Mouse (Mus musculus): ENCODE measurements at regions not wholly inside any gene's neighbourhood (a gene's known extent, or its start where the extent isn't known, plus 50 kb on each side); places are given as distances from the start of the nearest gene placed in this dataset.

GRCm38 (mm10) chr6:6779157-6779556 is 84.0 kb upstream of the Dlx6 start:
- ATAC-seq (ENCODE audit: insufficient number of reproducible peaks, low FRiP score, low TSS enrichment, low read depth): no peak
- Histone ChIP-seq H3K4me2 (no peak overlapping the region), H3K4me3 (no peak overlapping the region), H3K27me3 (no peaks in the 10 kb centered on the region), H3K9ac (no peak overlapping the region), H3K9me3 (no peaks in the 10 kb centered on the region), H3K36me3 (no peaks in the 10 kb centered on the region), H3K27ac (no peak overlapping the region), H3K4me1 (no peaks in the 10 kb centered on the region; the same call in 1 of the 2 replicates)
- WGBS: 61% methylated on average over 1 of the region's 1 CpGs

- H3K4me2 ChIP-seq: no peak overlapping the region
- no peak for ATAC-seq (ENCODE audit: insufficient number of reproducible peaks, low FRiP score, low TSS enrichment, low read depth)
- no peak overlapping the region for H3K4me3 ChIP-seq
- H3K9me3 ChIP-seq: no peaks in the 10 kb centered on the region
- no peaks in the 10 kb centered on the region for H3K36me3 ChIP-seq
- H3K9ac ChIP-seq: no peak overlapping the region
- WGBS: 22% methylated on average over 3 of the region's 3 CpGs
- H3K27me3 ChIP-seq: no peaks in the 10 kb centered on the region
- no peak overlapping the region for H3K27ac ChIP-seq
- no peaks in the 10 kb centered on the region; the same call in 1 of the 2 replicates for H3K4me1 ChIP-seq
Measured at GRCm38 (mm10) chr6:6781556-6781955, 81.6 kb upstream of the Dlx6 start.

- Histone ChIP-seq H3K36me3 (no peaks in the 10 kb centered on the region), H3K27me3 (no peaks in the 10 kb centered on the region), H3K4me2 (no peak overlapping the region), H3K27ac (no peak overlapping the region), H3K9ac (no peak overlapping the region), H3K4me1 (no peaks in the 10 kb centered on the region; the same call in 1 of the 2 replicates), H3K9me3 (no peaks in the 10 kb centered on the region), H3K4me3 (no peak overlapping the region)
- ATAC-seq (ENCODE audit: insufficient number of reproducible peaks, low FRiP score, low TSS enrichment, low read depth): 0 out of 2 replicates have a peak, but pooled peaks have one; percentile 58
- 23% methylated on average over 1 of the region's 1 CpGs for WGBS
Measured at GRCm38 (mm10) chr6:6785939-6786490, 77.1 kb upstream of the Dlx6 start.

GRCm38 (mm10) chr6:6787490-6787889 is 75.6 kb upstream of the Dlx6 start:
- H3K4me2 ChIP-seq: no peak overlapping the region
- H3K36me3 ChIP-seq: no peaks in the 10 kb centered on the region
- no peak overlapping the region for H3K4me3 ChIP-seq
- H3K9me3 ChIP-seq: no peaks in the 10 kb centered on the region
- no peak overlapping the region for H3K9ac ChIP-seq
- H3K27me3 ChIP-seq: no peaks in the 10 kb centered on the region
- no peak for ATAC-seq (ENCODE audit: insufficient number of reproducible peaks, low FRiP score, low TSS enrichment, low read depth)
- no peak overlapping the region for H3K27ac ChIP-seq
- WGBS: 49% methylated on average over 4 of the region's 4 CpGs
- H3K4me1 ChIP-seq: no peaks in the 10 kb centered on the region

GRCm38 (mm10) chr6:6794320-6795018 is 68.7 kb upstream of the Dlx6 start:
- no peak overlapping the region for H3K27ac ChIP-seq
- H3K4me3 ChIP-seq: no peak overlapping the region
- WGBS: 30% methylated on average over 6 of the region's 6 CpGs
- no peaks in the 10 kb centered on the region for H3K27me3 ChIP-seq
- no peaks in the 10 kb centered on the region for H3K36me3 ChIP-seq
- no peak overlapping the region for H3K9ac ChIP-seq
- H3K9me3 ChIP-seq: no peaks in the 10 kb centered on the region
- H3K4me1 ChIP-seq: peaks cover 4% of the 10 kb centered on the region; the same call in 1 of the 2 replicates
- ATAC-seq (ENCODE audit: insufficient number of reproducible peaks, low FRiP score, low TSS enrichment, low read depth): no peak
- no peak overlapping the region for H3K4me2 ChIP-seq

GRCm38 (mm10) chr6:6800377-6800776 is 62.8 kb upstream of the Dlx6 start:
- Histone ChIP-seq H3K9me3 (no peaks in the 10 kb centered on the region), H3K9ac (no peak overlapping the region)
- ATAC-seq (ENCODE audit: insufficient number of reproducible peaks, low FRiP score, low TSS enrichment, low read depth): no peak

GRCm38 (mm10) chr6:6801563-6802259 is 61.4 kb upstream of the Dlx6 start:
- H3K9ac ChIP-seq: no peak overlapping the region
- WGBS: 63% methylated on average over 15 of the region's 15 CpGs
- no peak overlapping the region for H3K4me2 ChIP-seq
- no peaks in the 10 kb centered on the region for H3K9me3 ChIP-seq
- H3K27me3 ChIP-seq: no peaks in the 10 kb centered on the region
- H3K27ac ChIP-seq: peak overlapping the region; percentile 33; the same call in 1 of the 2 replicates
- no peak overlapping the region for H3K4me3 ChIP-seq
- H3K36me3 ChIP-seq: no peaks in the 10 kb centered on the region
- ATAC-seq (ENCODE audit: insufficient number of reproducible peaks, low FRiP score, low TSS enrichment, low read depth): peak; percentile 55; the same call in 1 of the 2 replicates
- no peaks in the 10 kb centered on the region for H3K4me1 ChIP-seq

More at GRCm38 (mm10) chr6:6800377-6800776, 62.8 kb upstream of the Dlx6 start:
- Histone ChIP-seq H3K4me1 (no peaks in the 10 kb centered on the region), H3K36me3 (no peaks in the 10 kb centered on the region), H3K4me2 (no peak overlapping the region), H3K27me3 (no peaks in the 10 kb centered on the region), H3K4me3 (no peak overlapping the region), H3K27ac (no peak overlapping the region)
- WGBS: 91% methylated on average over 2 of the region's 2 CpGs

All from limb, embryonic 15.5 days (tissue).